Comparison of ENCODE assay signal across 15 mouse cellular contexts in genomic region chr3:105787328-105787727, GRCm38 (mm10).
"Had no signal": no experiment of that assay in that cellular context is flagged by ENCODE, and none has a peak within 500 bp of the region (broad histone marks: within the 10 kb centered on the region; RNA-seq: fewer than 3 reads in every experiment).

No protein-coding gene starts in this region.

- H3K27ac ChIP-seq: liver, embryonic 14.5 days; macrophage; midbrain, embryonic 10.5 days; midbrain, embryonic 12.5 days; neural tube, embryonic 12.5 days had no signal

- H3K9me3 ChIP-seq: midbrain, embryonic 10.5 days; midbrain, embryonic 12.5 days; neural tube, embryonic 12.5 days had no signal

- ATAC-seq: midbrain, embryonic 16.5 days had no signal

- H3K4me3 ChIP-seq: midbrain, embryonic 10.5 days; midbrain, embryonic 12.5 days; neural tube, embryonic 12.5 days had no signal

- H3K9ac ChIP-seq: liver, embryonic 14.5 days; lung, embryonic 14.5 days; midbrain, embryonic 12.5 days; neural tube, embryonic 12.5 days had no signal

- H3K27me3 ChIP-seq: midbrain, embryonic 12.5 days; neural tube, embryonic 12.5 days had no signal

- DNase-seq: lung, adult 18-20 months; lung, embryonic 14.5 days; lung, postnatal 10 days; lung, postnatal 36 days; midbrain, embryonic 14.5 days; right cerebral cortex, postnatal 14 days; thymus, adult 18-20 months; thymus, postnatal 14 days; thymus, postnatal 36 days had no signal
